In the genomic region with DNA sequence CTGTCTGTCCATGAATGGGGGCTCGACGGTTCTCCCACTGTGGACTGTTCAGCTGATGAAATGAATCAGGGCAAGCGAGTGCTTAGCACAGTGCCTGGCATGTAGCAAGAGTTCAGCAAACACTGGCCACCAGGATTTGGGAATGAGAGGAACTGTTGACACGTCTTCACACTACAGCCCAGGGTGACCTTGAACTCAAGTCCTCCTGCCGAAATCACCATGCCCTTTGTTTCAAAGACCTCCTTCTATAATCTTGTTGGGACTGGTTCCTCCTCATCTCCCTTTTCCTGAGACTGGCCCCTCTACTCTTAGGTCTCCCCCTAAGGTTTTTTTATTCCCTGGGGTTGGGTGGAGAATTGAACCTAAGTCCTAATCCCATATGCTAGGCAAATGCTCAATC, we compare ENCODE assay signal across 15 mouse cellular contexts. TPM values are rescaled to one million over a fixed set of nuclear protein-coding genes. Genes with fewer than 3 reads are reported as not detected.
"Had no signal": no experiment of that assay in that cellular context is flagged by ENCODE, and none has a peak within 500 bp of the region (broad histone marks: within the 10 kb centered on the region; RNA-seq: fewer than 3 reads in every experiment).

No protein-coding gene starts in this region.

- H3K4me2 ChIP-seq: neural tube, embryonic 13.5 days; neural tube, embryonic 15.5 days; stomach, embryonic 15.5 days had no signal

- DNase-seq: retina, postnatal 1 day; right cerebral cortex, adult 18-20 months; right cerebral cortex, postnatal 14 days; right cerebral cortex, postnatal 25 days; right cerebral cortex, postnatal 4 days; spleen, adult 18-20 months; thymus, adult 2 months; thymus, postnatal 14 days; thymus, postnatal 36 days had no signal

- H3K9me3 ChIP-seq: neural tube, embryonic 15.5 days; stomach, embryonic 15.5 days had no signal

- H3K36me3 ChIP-seq: neural tube, embryonic 13.5 days; neural tube, embryonic 15.5 days; stomach, embryonic 15.5 days had no signal

- H3K27ac ChIP-seq: neural tube, embryonic 13.5 days; neural tube, embryonic 15.5 days; stomach, embryonic 15.5 days; stomach, postnatal 0 days had no signal

- H3K27me3 ChIP-seq: neural tube, embryonic 13.5 days; neural tube, embryonic 15.5 days; stomach, embryonic 15.5 days had no signal

- H3K4me3 ChIP-seq: neural tube, embryonic 13.5 days; neural tube, embryonic 15.5 days; stomach, embryonic 15.5 days had no signal

- H3K9ac ChIP-seq: neural tube, embryonic 13.5 days; neural tube, embryonic 15.5 days; stomach, embryonic 15.5 days had no signal

RNA-seq across cellular contexts. Expression of gene Trim63, which starts 2.6 kb away (rescaled TPM):
- total RNA-seq: neutrophil, adult 5-6 weeks had no signal
- polyA plus RNA-seq: stomach, embryonic 14.5 days had no signal

RNA-seq across cellular contexts. Expression of gene Slc30a2, which starts 30.6 kb away (rescaled TPM):
- total RNA-seq: neutrophil, adult 5-6 weeks had no signal
- polyA plus RNA-seq: stomach, embryonic 14.5 days had no signal

RNA-seq across cellular contexts. Expression of gene Grrp1, which starts 58.4 kb away (rescaled TPM):
- total RNA-seq: neutrophil, adult 5-6 weeks had no signal
